Mouse (Mus musculus) cerebellum, postnatal 14 days (tissue): ENCODE results near the gene Fth1.
A peak's percentile ranks its signal among the peaks of the same experiment; 100 is the strongest.
"Not testable (repeated sequence)": the region's sequence is repeated elsewhere in the genome, so short reads cannot be mapped to it uniquely, and the experiment has no call there.

Experiments used
- DNase-seq, 2 experiments: peaks; one replicate each; pipeline ENCODE4 v3.0.0; 2021; ENCODE audit warnings: mixed read lengths in 2 of 2

Gene Fth1

GRCm38 (mm10) chr19:9980258-9980657 lies at the start of gene Fth1:
Gene Fth1 (plus strand): TSS chr19:9980598.
- DNase-seq, result no peak

GRCm38 (mm10) chr19:9931167-9931607 lies 49.2 kb upstream of the Fth1 start:
- DNase-seq, result not testable (repeated sequence)

GRCm38 (mm10) chr19:9933908-9934307 lies 46.5 kb upstream of the Fth1 start:
- no peak for DNase-seq

- DNase-seq, result no peak
Observed at GRCm38 (mm10) chr19:9936579-9936978, 43.8 kb upstream of the Fth1 start.

- no peak for DNase-seq
Observed at GRCm38 (mm10) chr19:9937428-9937827, 43.0 kb upstream of the Fth1 start.

- no peak for DNase-seq
Observed at GRCm38 (mm10) chr19:9938156-9938823, 42.1 kb upstream of the Fth1 start.

GRCm38 (mm10) chr19:9938824-9939303 lies 41.5 kb upstream of the Fth1 start:
- DNase-seq, result no peak

- no peak for DNase-seq
Observed at GRCm38 (mm10) chr19:9939841-9940240, 40.6 kb upstream of the Fth1 start.

- DNase-seq, result no peak
Observed at GRCm38 (mm10) chr19:9940903-9941302, 39.5 kb upstream of the Fth1 start.

GRCm38 (mm10) chr19:9941809-9942208 lies 38.6 kb upstream of the Fth1 start:
- DNase-seq, result no peak

GRCm38 (mm10) chr19:9942539-9943533 lies 37.6 kb upstream of the Fth1 start:
- no peak for DNase-seq

GRCm38 (mm10) chr19:9945800-9946564 lies 34.4 kb upstream of the Fth1 start:
- no peak for DNase-seq

- DNase-seq, result no peak
Observed at GRCm38 (mm10) chr19:9946986-9947385, 33.4 kb upstream of the Fth1 start.

GRCm38 (mm10) chr19:9952390-9952789 lies 28.0 kb upstream of the Fth1 start:
- no peak for DNase-seq

GRCm38 (mm10) chr19:9952912-9953311 lies 27.5 kb upstream of the Fth1 start:
- no peak for DNase-seq

GRCm38 (mm10) chr19:9954055-9954810 lies 26.2 kb upstream of the Fth1 start:
- peak; percentile 24 to 27 for DNase-seq

- no peak for DNase-seq
Observed at GRCm38 (mm10) chr19:9954811-9955202, 25.6 kb upstream of the Fth1 start.

GRCm38 (mm10) chr19:9955438-9955837 lies 25.0 kb upstream of the Fth1 start:
- no peak for DNase-seq

GRCm38 (mm10) chr19:9956624-9957388 lies 23.6 kb upstream of the Fth1 start:
- DNase-seq, result no peak

- DNase-seq, result no peak
Observed at GRCm38 (mm10) chr19:9957965-9958364, 22.4 kb upstream of the Fth1 start.

GRCm38 (mm10) chr19:9960769-9961168 lies 19.6 kb upstream of the Fth1 start:
- DNase-seq, result no peak
